Mouse (Mus musculus): ENCODE data around the gene Lrrc30. TPM values are rescaled to one million over a fixed set of nuclear protein-coding genes. Genes with fewer than 3 reads are reported as not detected.
A peak's percentile ranks its signal among the peaks of the same experiment; 100 is the strongest.

Lrrc30 gene
- total RNA-seq, 2 experiments from 2014 or later = 51.4 to 117 TPM

- DNase-seq = peak; percentile 47 to 73
- intact Hi-C loops (cut with DNase I) = loop anchor here (2.0 to 10.0 kb wide), 5 partner anchors 82 to 1010 kb away; partner anchors contain the start of gene Ptprm
These were observed 47.5 kb downstream of the Lrrc30 start for GRCm38 (mm10) chr17:67584937-67585579.

- DNase-seq = no peak
- intact Hi-C loops (cut with DNase I) = loop anchor here (2.0 to 10.0 kb wide), 3 partner anchors 112 to 1010 kb away; partner anchors contain the start of gene Ptprm
These were observed 48.0 kb downstream of the Lrrc30 start for GRCm38 (mm10) chr17:67584533-67584932.

- no peak for DNase-seq
- intact Hi-C loops (cut with DNase I) = loop anchor here (10.0 kb wide), 1 partner anchor 1009 kb away; no protein-coding TSS in a partner anchor
These were observed 49.1 kb downstream of the Lrrc30 start for GRCm38 (mm10) chr17:67583422-67583821.

GRCm38 (mm10) chr17:67582681-67583356 is 49.7 kb downstream of the Lrrc30 start:
- intact Hi-C loops (cut with DNase I) = loop anchor here (10.0 kb wide), 1 partner anchor 1008 kb away; no protein-coding TSS in a partner anchor
- no peak for DNase-seq

GRCm38 (mm10) chr17:67581839-67582238 is 50.7 kb downstream of the Lrrc30 start:
- no peak for DNase-seq
- intact Hi-C loops (cut with DNase I) = loop anchor here (10.0 kb wide), 1 partner anchor 1007 kb away; no protein-coding TSS in a partner anchor

Other genes with a start within 250 kb of the Lrrc30 start
- under 1 TPM; 0.05 to 0.08 TPM for gene Lama1, start 64.5 kb upstream of the Lrrc30 start, total RNA-seq (2021)

Data from gastrocnemius, postnatal 36 days (tissue).